Mouse (Mus musculus): ENCODE data around the gene Tmed2. TPM values are rescaled to one million over a fixed set of nuclear protein-coding genes. Genes with fewer than 3 reads are reported as not detected.
A peak's percentile ranks its signal among the peaks of the same experiment; 100 is the strongest.
"Not testable (repeated sequence)": the region's sequence is repeated elsewhere in the genome, so short reads cannot be mapped to it uniquely, and the experiment has no call there.

Gene Tmed2
- total RNA-seq, 1 experiment from 2014 or later = 212 TPM

DNA sequence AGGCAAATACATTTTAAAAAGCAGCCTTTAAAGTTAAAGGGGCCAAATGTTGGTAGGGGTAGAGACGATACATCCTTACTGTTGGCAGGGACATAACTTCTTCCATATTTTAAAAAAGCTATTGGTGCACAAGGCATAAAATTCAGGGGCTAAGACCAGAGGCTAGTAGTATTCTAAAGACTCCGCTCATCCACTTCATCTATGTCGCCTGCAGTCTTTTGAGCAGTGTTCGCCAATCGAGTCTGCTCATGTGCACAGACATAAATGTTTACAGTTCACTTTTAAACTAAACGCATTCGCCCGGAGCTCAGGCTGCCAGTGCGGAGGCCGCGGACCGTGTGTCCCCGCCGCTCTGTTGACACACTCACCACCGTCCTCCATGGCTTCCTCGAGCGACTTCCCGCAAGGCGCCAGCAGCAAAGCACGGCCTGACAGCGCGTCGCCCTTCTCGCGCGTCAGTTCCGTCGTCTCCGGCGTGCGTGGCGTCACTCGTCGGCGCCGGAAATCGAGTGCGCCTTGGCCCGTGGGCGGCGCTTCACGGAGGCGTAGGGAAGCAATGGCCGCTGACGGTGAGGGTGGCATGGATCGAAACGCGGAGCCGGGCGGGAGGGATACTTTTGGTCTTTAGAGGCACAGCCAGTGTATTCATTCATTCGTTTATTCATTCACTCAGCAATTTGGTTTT is 38.3 kb downstream of the Tmed2 start, which contains the start of the genes Eif2b1 and Gtf2h3:
Gene Eif2b1 (minus strand): TSS at position 499 of the 685 bp plus-strand sequence.
Gene Gtf2h3 (plus strand): TSS at position 508 of the 685 bp plus-strand sequence.
- DNase-seq = peak; percentile 96

DNA sequence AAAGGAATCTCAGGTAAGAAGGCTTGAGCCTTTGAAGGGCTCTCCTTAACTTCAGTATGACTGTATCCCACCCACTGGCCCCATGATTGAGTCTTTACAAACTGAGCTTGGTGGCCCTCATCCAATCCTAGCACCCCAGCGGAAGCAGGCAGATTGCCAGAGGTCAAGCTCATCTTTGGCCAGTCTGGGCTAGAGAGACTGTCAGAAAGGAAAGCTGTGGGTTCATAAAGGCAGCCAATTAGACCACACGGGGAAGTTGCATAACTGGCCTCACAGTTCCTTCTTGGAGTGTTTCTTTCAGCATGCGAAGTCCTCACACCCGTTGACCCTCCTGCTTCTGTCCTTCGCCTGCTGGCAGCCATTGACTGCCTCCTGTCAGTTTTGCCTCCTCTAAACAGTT is 42.0 kb downstream of the Tmed2 start:
- DNase-seq = peak; percentile 37

DNA sequence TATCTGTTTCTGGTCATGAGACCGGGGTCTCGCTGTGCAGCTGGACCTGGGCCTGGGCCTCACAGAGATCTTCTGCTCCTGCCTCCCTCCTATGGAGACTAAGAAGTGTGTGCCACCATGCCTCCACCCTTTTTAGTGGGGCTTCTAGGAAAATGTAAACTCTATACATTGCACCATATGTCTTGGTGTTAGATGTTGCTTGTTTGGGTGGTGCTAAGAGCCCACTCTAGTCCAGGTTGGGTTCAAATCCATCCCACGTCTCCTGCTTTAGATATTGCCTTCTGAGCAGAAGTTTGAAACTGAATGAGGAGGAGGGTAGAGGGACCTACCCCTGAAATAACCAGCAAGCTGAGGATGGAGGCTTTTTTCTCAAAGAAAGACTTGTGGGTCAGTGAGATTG is 52.3 kb downstream of the Tmed2 start:
- DNase-seq = no peak

DNA sequence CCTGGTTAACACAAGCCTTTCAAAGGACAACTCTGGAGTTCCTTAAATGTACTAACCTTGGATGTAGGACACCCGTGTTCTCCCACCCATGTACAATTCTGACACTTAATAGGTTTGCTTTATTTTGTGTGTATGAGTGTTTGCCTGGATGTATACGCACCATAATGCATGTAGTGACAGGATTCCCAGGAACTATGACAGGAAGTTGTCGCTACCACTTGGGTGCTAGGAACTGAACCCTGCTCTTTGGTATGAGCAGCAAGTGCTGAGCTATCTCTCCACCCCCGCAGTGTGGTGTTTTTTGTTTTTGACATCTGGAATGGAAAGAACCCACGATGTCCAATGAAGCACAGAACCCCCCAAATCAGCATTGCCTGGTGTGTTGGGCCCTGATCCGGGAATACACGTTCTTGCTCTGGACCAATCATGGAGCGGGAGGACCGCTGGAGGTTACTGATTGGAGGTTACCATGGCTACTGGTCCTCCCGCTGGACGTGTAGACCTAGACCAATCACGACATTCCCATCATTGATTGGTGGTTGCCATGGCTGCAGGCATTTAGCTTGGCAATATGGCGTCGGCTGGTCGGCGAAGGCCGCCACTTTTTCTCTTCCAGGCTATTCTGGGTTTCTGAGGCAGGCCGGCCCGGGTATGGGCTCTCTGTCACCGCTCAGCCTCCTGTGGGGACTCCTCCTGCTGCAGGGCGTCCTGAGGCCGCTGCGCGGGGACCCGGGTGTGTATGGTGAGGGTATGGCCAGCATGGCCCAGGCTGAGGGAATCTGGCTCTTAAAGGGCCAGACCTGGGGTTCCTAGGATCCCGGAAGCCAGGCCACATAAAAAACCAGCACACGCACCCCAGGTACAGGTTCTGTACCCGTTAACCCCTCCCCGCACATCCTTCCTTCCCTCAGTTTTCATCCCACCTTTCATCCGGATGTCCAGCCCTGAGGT is 58.0 kb downstream of the Tmed2 start:
- DNase-seq = peak; percentile 98

DNA sequence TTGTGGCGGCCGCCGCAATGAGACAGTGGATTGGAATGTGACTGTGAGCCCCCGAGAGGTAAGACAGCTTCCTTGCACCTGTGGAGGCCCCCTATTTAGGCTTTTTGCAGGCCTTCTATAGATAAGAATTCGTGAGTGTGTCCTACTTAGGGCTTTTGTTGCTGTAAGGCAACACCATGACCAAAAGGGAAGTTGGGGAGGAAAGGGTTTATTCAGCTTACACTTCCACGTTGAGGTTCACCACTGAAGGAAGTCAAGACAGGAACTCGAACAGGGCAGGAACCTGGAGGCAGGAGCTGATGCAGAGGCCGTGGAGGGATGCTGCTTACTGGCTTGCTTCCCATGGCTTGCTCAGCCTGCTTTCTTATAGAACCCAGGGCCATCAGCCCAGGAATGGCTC is 59.2 kb downstream of the Tmed2 start:
- not testable (repeated sequence) for DNase-seq

Other genes starting within 250 kb of the Tmed2 start
- 6.6 and 7.7 TPM in 2 replicates for gene Mphosph9, start 212.7 kb upstream of the Tmed2 start, total RNA-seq (2021)
- 12.9 and 13.7 TPM in 2 replicates for gene 2810006K23Rik, start 212.6 kb upstream of the Tmed2 start, total RNA-seq (2021)
- 143 and 159 TPM in 2 replicates for gene Cdk2ap1, start 177.6 kb upstream of the Tmed2 start, total RNA-seq (2021)
- gene Sbno1, start 114.7 kb upstream of the Tmed2 start, total RNA-seq (2021) = 90.7 and 103 TPM in 2 replicates
- 146 and 162 TPM in 2 replicates for gene Kmt5a, start 100.8 kb upstream of the Tmed2 start, total RNA-seq (2021)
- 21.2 and 23.9 TPM in 2 replicates for gene Rilpl2, start 62.3 kb upstream of the Tmed2 start, total RNA-seq (2021)
- 13.4 and 18.4 TPM in 2 replicates for gene Snrnp35, start 57.6 kb upstream of the Tmed2 start, total RNA-seq (2021)
- gene Rilpl1, start 9.3 kb upstream of the Tmed2 start, total RNA-seq (2021) = 15.8 and 18.1 TPM in 2 replicates
- gene Ddx55, start 12.2 kb downstream of the Tmed2 start, total RNA-seq (2021) = 12.0 and 16.3 TPM in 2 replicates
- 42.9 and 51.2 TPM in 2 replicates for gene Eif2b1, start 38.4 kb downstream of the Tmed2 start, total RNA-seq (2021)
- gene Gtf2h3, start 38.4 kb downstream of the Tmed2 start, total RNA-seq (2021) = 35.6 and 35.7 TPM in 2 replicates
- gene Atp6v0a2, start 87.9 kb downstream of the Tmed2 start, total RNA-seq (2021) = 55.2 and 60.1 TPM in 2 replicates
- gene Dnah10, start 184.4 kb downstream of the Tmed2 start, total RNA-seq (2021) = 0.78 and 0.94 TPM in 2 replicates